Mouse (Mus musculus): ENCODE results near the gene Lenep. TPM values are rescaled to one million over a fixed set of nuclear protein-coding genes. Genes with fewer than 3 reads are reported as not detected.

The Lenep gene
- total and polyA plus RNA-seq, 2 experiments, result not detected

GRCm38 (mm10) chr3:89367338-89367737 lies 35.3 kb downstream of the Lenep start:
- H3K27me3 ChIP-seq (ENCODE audit: control insufficient read depth, insufficient read depth, low read length), result no peaks in the 10 kb centered on the region
- no peak for TF ChIP-seq POLR2A (IDR thresholded peaks at IDR 0.05; ENCODE audit: extremely low read depth, insufficient read depth, low read length)
- no peak for TF ChIP-seq CTCF (IDR thresholded peaks at IDR 0.05; ENCODE audit: low read depth, low read length)
- no peak overlapping the region for H3K9ac ChIP-seq (ENCODE audit: low read depth, low read length)
- DNase-seq (ENCODE audit: extremely low read depth, low read depth, low spot score), result peak; percentile 55
- H3K36me3 ChIP-seq (ENCODE audit: control insufficient read depth, insufficient read depth, low read length), result no peaks in the 10 kb centered on the region
- WGBS, result 21% methylated on average over 11 of the region's 11 CpGs
- H3K4me3 ChIP-seq (ENCODE audit: insufficient read depth, low read depth, low read length), result peak overlapping the region; percentile 20; the same call in 1 of the 2 replicates
- H3K79me2 ChIP-seq (ENCODE audit: control insufficient read depth, insufficient read depth, low read length), result no peaks in the 10 kb centered on the region
- H3K4me1 ChIP-seq (ENCODE audit: control insufficient read depth, insufficient read depth, low read length), result peaks cover 2% of the 10 kb centered on the region; the same call in 1 of the 2 replicates
- H3K27ac ChIP-seq (replicated peaks; ENCODE audit: insufficient read depth, low read depth, low read length), result no peak overlapping the region

- H3K36me3 ChIP-seq (ENCODE audit: control insufficient read depth, insufficient read depth, low read length), result no peaks in the 10 kb centered on the region
- H3K27ac ChIP-seq (replicated peaks; ENCODE audit: insufficient read depth, low read depth, low read length), result no peak overlapping the region
- no peak overlapping the region for H3K4me3 ChIP-seq (ENCODE audit: insufficient read depth, low read depth, low read length)
- no peak overlapping the region for H3K9ac ChIP-seq (ENCODE audit: low read depth, low read length)
- no peak for DNase-seq (ENCODE audit: extremely low read depth, low read depth, low spot score)
- peaks cover 2% of the 10 kb centered on the region; the same call in 1 of the 2 replicates for H3K4me1 ChIP-seq (ENCODE audit: control insufficient read depth, insufficient read depth, low read length)
- no peaks in the 10 kb centered on the region for H3K27me3 ChIP-seq (ENCODE audit: control insufficient read depth, insufficient read depth, low read length)
- TF ChIP-seq CTCF (IDR thresholded peaks at IDR 0.05; ENCODE audit: low read depth, low read length), result no peak
- no peak for TF ChIP-seq POLR2A (IDR thresholded peaks at IDR 0.05; ENCODE audit: extremely low read depth, insufficient read depth, low read length)
- H3K79me2 ChIP-seq (ENCODE audit: control insufficient read depth, insufficient read depth, low read length), result no peaks in the 10 kb centered on the region
- 87% methylated on average over 20 of the region's 20 CpGs for WGBS
These were observed 36.8 kb downstream of the Lenep start for GRCm38 (mm10) chr3:89365486-89366414.

GRCm38 (mm10) chr3:89365153-89365485 lies 37.5 kb downstream of the Lenep start, which contains the start of gene Dcst1:
TSS of gene Dcst1 (minus strand) at chr3:89365253.
- H3K79me2 ChIP-seq (ENCODE audit: control insufficient read depth, insufficient read depth, low read length), result no peaks in the 10 kb centered on the region
- no peaks in the 10 kb centered on the region for H3K36me3 ChIP-seq (ENCODE audit: control insufficient read depth, insufficient read depth, low read length)
- H3K27ac ChIP-seq (replicated peaks; ENCODE audit: insufficient read depth, low read depth, low read length), result no peak within 1 kb of the TSS
- no peaks in the 10 kb centered on the region for H3K27me3 ChIP-seq (ENCODE audit: control insufficient read depth, insufficient read depth, low read length)
- 93% methylated on average over 11 of the region's 11 CpGs for WGBS
- H3K4me1 ChIP-seq (ENCODE audit: control insufficient read depth, insufficient read depth, low read length), result peaks cover 2% of the 10 kb centered on the region; the same call in 1 of the 2 replicates
- no peak for TF ChIP-seq CTCF (IDR thresholded peaks at IDR 0.05; ENCODE audit: low read depth, low read length)
- no peak for TF ChIP-seq POLR2A (IDR thresholded peaks at IDR 0.05; ENCODE audit: extremely low read depth, insufficient read depth, low read length)
- no peak within 1 kb of the TSS for H3K4me3 ChIP-seq (ENCODE audit: insufficient read depth, low read depth, low read length)
- no peak for DNase-seq (ENCODE audit: extremely low read depth, low read depth, low spot score)
- no peak within 1 kb of the TSS for H3K9ac ChIP-seq (ENCODE audit: low read depth, low read length)

- no peak for DNase-seq (ENCODE audit: extremely low read depth, low read depth, low spot score)
- Histone ChIP-seq H3K27ac (replicated peaks; ENCODE audit: insufficient read depth, low read depth, low read length) (no peak overlapping the region), H3K79me2 (ENCODE audit: control insufficient read depth, insufficient read depth, low read length) (no peaks in the 10 kb centered on the region), H3K9ac (ENCODE audit: low read depth, low read length) (no peak overlapping the region), H3K4me3 (ENCODE audit: insufficient read depth, low read depth, low read length) (no peak overlapping the region), H3K36me3 (ENCODE audit: control insufficient read depth, insufficient read depth, low read length) (no peaks in the 10 kb centered on the region), H3K4me1 (ENCODE audit: control insufficient read depth, insufficient read depth, low read length) (peaks cover 2% of the 10 kb centered on the region; the same call in 1 of the 2 replicates), H3K27me3 (ENCODE audit: control insufficient read depth, insufficient read depth, low read length) (no peaks in the 10 kb centered on the region)
- TF ChIP-seq POLR2A (IDR thresholded peaks at IDR 0.05; ENCODE audit: extremely low read depth, insufficient read depth, low read length) (no peak), CTCF (IDR thresholded peaks at IDR 0.05; ENCODE audit: low read depth, low read length) (no peak)
- WGBS, result 89% methylated on average over 8 of the region's 8 CpGs
These were observed 38.0 kb downstream of the Lenep start for GRCm38 (mm10) chr3:89364631-89365030.

- DNase-seq (ENCODE audit: extremely low read depth, low read depth, low spot score), result no peak
- no peak within 1 kb of the TSS for H3K27ac ChIP-seq (replicated peaks; ENCODE audit: insufficient read depth, low read depth, low read length)
- 93% methylated on average over 7 of the region's 7 CpGs for WGBS
- no peak within 1 kb of the TSS for H3K9ac ChIP-seq (ENCODE audit: low read depth, low read length)
- no peaks in the 10 kb centered on the region for H3K79me2 ChIP-seq (ENCODE audit: control insufficient read depth, insufficient read depth, low read length)
- H3K4me3 ChIP-seq (ENCODE audit: insufficient read depth, low read depth, low read length), result no peak within 1 kb of the TSS
- no peak for TF ChIP-seq CTCF (IDR thresholded peaks at IDR 0.05; ENCODE audit: low read depth, low read length)
- no peak for TF ChIP-seq POLR2A (IDR thresholded peaks at IDR 0.05; ENCODE audit: extremely low read depth, insufficient read depth, low read length)
- no peaks in the 10 kb centered on the region for H3K36me3 ChIP-seq (ENCODE audit: control insufficient read depth, insufficient read depth, low read length)
- no peaks in the 10 kb centered on the region for H3K4me1 ChIP-seq (ENCODE audit: control insufficient read depth, insufficient read depth, low read length)
- H3K27me3 ChIP-seq (ENCODE audit: control insufficient read depth, insufficient read depth, low read length), result no peaks in the 10 kb centered on the region
These were observed 40.9 kb downstream of the Lenep start, which contains the start of gene Dcst2 for GRCm38 (mm10) chr3:89361675-89362074. TSS of gene Dcst2 (plus strand) at chr3:89361975.

GRCm38 (mm10) chr3:89360237-89360636 lies 42.4 kb downstream of the Lenep start:
- no peaks in the 10 kb centered on the region; the same call in 1 of the 2 replicates for H3K4me1 ChIP-seq (ENCODE audit: control insufficient read depth, insufficient read depth, low read length)
- 71% methylated on average over 3 of the region's 3 CpGs for WGBS
- H3K36me3 ChIP-seq (ENCODE audit: control insufficient read depth, insufficient read depth, low read length), result no peaks in the 10 kb centered on the region
- TF ChIP-seq POLR2A (IDR thresholded peaks at IDR 0.05; ENCODE audit: extremely low read depth, insufficient read depth, low read length), result no peak
- no peak for TF ChIP-seq CTCF (IDR thresholded peaks at IDR 0.05; ENCODE audit: low read depth, low read length)
- no peaks in the 10 kb centered on the region for H3K27me3 ChIP-seq (ENCODE audit: control insufficient read depth, insufficient read depth, low read length)
- no peak overlapping the region for H3K27ac ChIP-seq (replicated peaks; ENCODE audit: insufficient read depth, low read depth, low read length)
- H3K79me2 ChIP-seq (ENCODE audit: control insufficient read depth, insufficient read depth, low read length), result no peaks in the 10 kb centered on the region
- no peak for DNase-seq (ENCODE audit: extremely low read depth, low read depth, low spot score)
- no peak overlapping the region for H3K9ac ChIP-seq (ENCODE audit: low read depth, low read length)
- H3K4me3 ChIP-seq (ENCODE audit: insufficient read depth, low read depth, low read length), result no peak overlapping the region

Measured in liver, adult 2 months (tissue).